Mouse (Mus musculus): ENCODE data around the gene Ms4a15.

Ms4a15 gene

GRCm38 (mm10) chr19:10993150-10993549 is at the start of gene Ms4a15:
Ms4a15 (minus strand) TSS chr19:10993250.
- in situ Hi-C loops (cut with MboI, MseI), result no loop called here

- in situ Hi-C loops (cut with MboI, MseI), result no loop called here
Measured at GRCm38 (mm10) chr19:11037570-11037969, 44.5 kb upstream of the Ms4a15 start.

GRCm38 (mm10) chr19:11022382-11022781 is 29.3 kb upstream of the Ms4a15 start:
- in situ Hi-C loops (cut with MboI, MseI), result no loop called here

- in situ Hi-C loops (cut with MboI, MseI), result no loop called here
Measured at GRCm38 (mm10) chr19:11017891-11018290, 24.8 kb upstream of the Ms4a15 start, which contains the start of gene Ms4a18. Ms4a18 (minus strand) TSS chr19:11018031.

GRCm38 (mm10) chr19:11017251-11017650 is 24.2 kb upstream of the Ms4a15 start:
- in situ Hi-C loops (cut with MboI, MseI), result no loop called here

- in situ Hi-C loops (cut with MboI, MseI), result no loop called here
Measured at GRCm38 (mm10) chr19:11015998-11016397, 22.9 kb upstream of the Ms4a15 start.

GRCm38 (mm10) chr19:11015468-11015867 is 22.4 kb upstream of the Ms4a15 start:
- in situ Hi-C loops (cut with MboI, MseI), result no loop called here

GRCm38 (mm10) chr19:10991911-10992310 is 1.1 kb downstream of the Ms4a15 start:
- in situ Hi-C loops (cut with MboI, MseI), result no loop called here

- in situ Hi-C loops (cut with MboI, MseI), result no loop called here
Measured at GRCm38 (mm10) chr19:10990751-10991150, 2.3 kb downstream of the Ms4a15 start.

GRCm38 (mm10) chr19:10988563-10988962 is 4.5 kb downstream of the Ms4a15 start:
- in situ Hi-C loops (cut with MboI, MseI), result no loop called here

GRCm38 (mm10) chr19:10985889-10986288 is 7.2 kb downstream of the Ms4a15 start:
- in situ Hi-C loops (cut with MboI, MseI), result no loop called here

GRCm38 (mm10) chr19:10984551-10984950 is 8.5 kb downstream of the Ms4a15 start:
- in situ Hi-C loops (cut with MboI, MseI), result no loop called here

- in situ Hi-C loops (cut with MboI, MseI), result no loop called here
Measured at GRCm38 (mm10) chr19:10983146-10983545, 9.9 kb downstream of the Ms4a15 start.

- in situ Hi-C loops (cut with MboI, MseI), result no loop called here
Measured at GRCm38 (mm10) chr19:10980210-10980609, 12.8 kb downstream of the Ms4a15 start.

- in situ Hi-C loops (cut with MboI, MseI), result no loop called here
Measured at GRCm38 (mm10) chr19:10979184-10980168, 13.6 kb downstream of the Ms4a15 start.

GRCm38 (mm10) chr19:10976318-10976717 is 16.7 kb downstream of the Ms4a15 start:
- in situ Hi-C loops (cut with MboI, MseI), result no loop called here

GRCm38 (mm10) chr19:10975187-10975586 is 17.9 kb downstream of the Ms4a15 start:
- in situ Hi-C loops (cut with MboI, MseI), result no loop called here

GRCm38 (mm10) chr19:10974238-10974865 is 18.7 kb downstream of the Ms4a15 start, which contains the start of gene Ms4a10:
Ms4a10 (minus strand) TSS chr19:10974670.
- in situ Hi-C loops (cut with MboI, MseI), result no loop called here

- in situ Hi-C loops (cut with MboI, MseI), result no loop called here
Measured at GRCm38 (mm10) chr19:10973187-10973586, 19.9 kb downstream of the Ms4a15 start.

GRCm38 (mm10) chr19:10972660-10973059 is 20.4 kb downstream of the Ms4a15 start:
- in situ Hi-C loops (cut with MboI, MseI), result no loop called here

- in situ Hi-C loops (cut with MboI, MseI), result no loop called here
Measured at GRCm38 (mm10) chr19:10970457-10970856, 22.6 kb downstream of the Ms4a15 start.

GRCm38 (mm10) chr19:10968578-10968977 is 24.5 kb downstream of the Ms4a15 start:
- in situ Hi-C loops (cut with MboI, MseI), result no loop called here

GRCm38 (mm10) chr19:10965721-10966120 is 27.3 kb downstream of the Ms4a15 start:
- in situ Hi-C loops (cut with MboI, MseI), result no loop called here

Measured in regulatory T cell (primary cell).